Mouse (Mus musculus) duodenum, adult 2 months (tissue): ENCODE data around the gene Rwdd2a. TPM values are rescaled to one million over a fixed set of nuclear protein-coding genes. Genes with fewer than 3 reads are reported as not detected.

Experiments used
- polyA plus RNA-seq: library from polyadenylated mRNA; depleted of rRNA; stranded (reverse); fragments of >200 nt; gene quantifications from 2 replicates; pipeline ENCODE4 v1.2.3, GENCODE M21; 2012; ENCODE audit warnings: low replicate concordance; rRNA removed

The Rwdd2a gene
- 0.93 and 1.3 TPM in 2 replicates for polyA plus RNA-seq

GRCm38 (mm10) chr9:86571540-86572135 lies at the start of gene Rwdd2a, which contains the start of gene Pgm3:
Gene Rwdd2a (plus strand): TSS chr9:86571991.
Gene Pgm3 (minus strand): TSS chr9:86571842.

Other genes with a start within 250 kb of the Rwdd2a start
- gene Ube2cbp, start 107.0 kb upstream of the Rwdd2a start, polyA plus RNA-seq: 0.28 and 1.4 TPM in 2 replicates
- gene Dop1a, start 104.8 kb upstream of the Rwdd2a start, polyA plus RNA-seq: 2.2 and 2.7 TPM in 2 replicates
- gene Pgm3, start 149 bp upstream of the Rwdd2a start, polyA plus RNA-seq: 2.5 and 3.6 TPM in 2 replicates
- gene Me1, start 124.0 kb downstream of the Rwdd2a start, polyA plus RNA-seq: 10.5 and 33.7 TPM in 2 replicates
- 0.04 TPM in 1 of 2 replicates, not detected in the other for gene Prss35, start 171.7 kb downstream of the Rwdd2a start, polyA plus RNA-seq